Mouse (Mus musculus): Measurements from ENCODE around the gene Ppip5k2. TPM values are rescaled to one million over a fixed set of nuclear protein-coding genes. Genes with fewer than 3 reads are reported as not detected.
A peak's percentile ranks its signal among the peaks of the same experiment; 100 is the strongest.
"Not testable (repeated sequence)": the region's sequence is repeated elsewhere in the genome, so short reads cannot be mapped to it uniquely, and the experiment has no call there.

Gene Ppip5k2
- polyA plus RNA-seq, 1 experiment from 2014 or later: 56.9 TPM

GRCm38 (mm10) chr1:97768089-97768488 is 2.1 kb downstream of the Ppip5k2 start:
- Histone ChIP-seq H3K9ac (ENCODE audit: low read depth, low read length) (no peak overlapping the region), H3K9me3 (ENCODE audit: control insufficient read depth, low read length) (no peaks in the 10 kb centered on the region), H3K4me1 (replicated peaks; ENCODE audit: control insufficient read depth, insufficient read depth, low read length) (no peaks in the 10 kb centered on the region), H3K4me2 (replicated peaks; ENCODE audit: low read depth, low read length) (peak overlapping the region; percentile 70; the same call in 1 of the 2 replicates), H3K27me3 (ENCODE audit: control insufficient read depth, insufficient read depth, low read length) (no peaks in the 10 kb centered on the region), H3K36me3 (ENCODE audit: control insufficient read depth, insufficient read depth, low read length) (no peaks in the 10 kb centered on the region), H3K27ac (ENCODE audit: low read depth, low read length) (no peak overlapping the region), H3K4me3 (ENCODE audit: low read depth, low read length) (peak overlapping the region; percentile 13; the same call in 1 of the 2 replicates)
- no peak for DNase-seq (ENCODE audit: low spot score)
- no peak for ATAC-seq (ENCODE audit: low FRiP score)
- 84% methylated on average over 2 of the region's 2 CpGs for WGBS

- H3K9ac ChIP-seq (ENCODE audit: low read depth, low read length); H3K27ac ChIP-seq (ENCODE audit: low read depth, low read length); ATAC-seq (ENCODE audit: low FRiP score); H3K36me3 ChIP-seq (ENCODE audit: control insufficient read depth, insufficient read depth, low read length); DNase-seq (ENCODE audit: low spot score); H3K9me3 ChIP-seq (ENCODE audit: control insufficient read depth, low read length); H3K4me3 ChIP-seq (ENCODE audit: low read depth, low read length); H3K4me1 ChIP-seq (replicated peaks; ENCODE audit: control insufficient read depth, insufficient read depth, low read length); H3K27me3 ChIP-seq (ENCODE audit: control insufficient read depth, insufficient read depth, low read length); H3K4me2 ChIP-seq (replicated peaks; ENCODE audit: low read depth, low read length): not testable (repeated sequence)
- 86% methylated on average over 4 of the region's 4 CpGs for WGBS
Measured at GRCm38 (mm10) chr1:97765712-97766111, 4.5 kb downstream of the Ppip5k2 start.

- WGBS: 74% methylated on average over 6 of the region's 6 CpGs
Measured at GRCm38 (mm10) chr1:97761477-97761876, 8.7 kb downstream of the Ppip5k2 start.

GRCm38 (mm10) chr1:97760598-97760997 is 9.6 kb downstream of the Ppip5k2 start:
- ATAC-seq (ENCODE audit: low FRiP score) (no peak), DNase-seq (ENCODE audit: low spot score) (no peak)
- Histone ChIP-seq H3K27me3 (ENCODE audit: control insufficient read depth, insufficient read depth, low read length) (no peaks in the 10 kb centered on the region), H3K4me2 (replicated peaks; ENCODE audit: low read depth, low read length) (no peak overlapping the region), H3K36me3 (ENCODE audit: control insufficient read depth, insufficient read depth, low read length) (no peaks in the 10 kb centered on the region), H3K4me1 (replicated peaks; ENCODE audit: control insufficient read depth, insufficient read depth, low read length) (no peaks in the 10 kb centered on the region), H3K9ac (ENCODE audit: low read depth, low read length) (no peak overlapping the region), H3K27ac (ENCODE audit: low read depth, low read length) (no peak overlapping the region), H3K9me3 (ENCODE audit: control insufficient read depth, low read length) (no peaks in the 10 kb centered on the region), H3K4me3 (ENCODE audit: low read depth, low read length) (no peak overlapping the region)
- 69% methylated on average over 7 of the region's 7 CpGs for WGBS

More at GRCm38 (mm10) chr1:97761477-97761876, 8.7 kb downstream of the Ppip5k2 start:
- DNase-seq (ENCODE audit: low spot score) (no peak), ATAC-seq (ENCODE audit: low FRiP score) (no peak)
- Histone ChIP-seq H3K4me3 (ENCODE audit: low read depth, low read length) (no peak overlapping the region), H3K4me2 (replicated peaks; ENCODE audit: low read depth, low read length) (no peak overlapping the region), H3K4me1 (replicated peaks; ENCODE audit: control insufficient read depth, insufficient read depth, low read length) (no peaks in the 10 kb centered on the region), H3K9ac (ENCODE audit: low read depth, low read length) (no peak overlapping the region), H3K36me3 (ENCODE audit: control insufficient read depth, insufficient read depth, low read length) (no peaks in the 10 kb centered on the region), H3K27ac (ENCODE audit: low read depth, low read length) (no peak overlapping the region), H3K27me3 (ENCODE audit: control insufficient read depth, insufficient read depth, low read length) (no peaks in the 10 kb centered on the region), H3K9me3 (ENCODE audit: control insufficient read depth, low read length) (no peaks in the 10 kb centered on the region)

- H3K9ac ChIP-seq (ENCODE audit: low read depth, low read length): no peak overlapping the region
- no peaks in the 10 kb centered on the region for H3K27me3 ChIP-seq (ENCODE audit: control insufficient read depth, insufficient read depth, low read length)
- H3K27ac ChIP-seq (ENCODE audit: low read depth, low read length): no peak overlapping the region
- H3K4me2 ChIP-seq (replicated peaks; ENCODE audit: low read depth, low read length): no peak overlapping the region
- H3K36me3 ChIP-seq (ENCODE audit: control insufficient read depth, insufficient read depth, low read length): no peaks in the 10 kb centered on the region
- DNase-seq (ENCODE audit: low spot score) (no peak), ATAC-seq (ENCODE audit: low FRiP score) (no peak)
- no peak overlapping the region for H3K4me3 ChIP-seq (ENCODE audit: low read depth, low read length)
- no peaks in the 10 kb centered on the region for H3K4me1 ChIP-seq (replicated peaks; ENCODE audit: control insufficient read depth, insufficient read depth, low read length)
- H3K9me3 ChIP-seq (ENCODE audit: control insufficient read depth, low read length): no peaks in the 10 kb centered on the region
Measured at GRCm38 (mm10) chr1:97759841-97760240, 10.4 kb downstream of the Ppip5k2 start.

- H3K27ac ChIP-seq (ENCODE audit: low read depth, low read length): no peak overlapping the region
- no peak overlapping the region for H3K9ac ChIP-seq (ENCODE audit: low read depth, low read length)
- ATAC-seq (ENCODE audit: low FRiP score) (no peak), DNase-seq (ENCODE audit: low spot score) (no peak)
- no peak overlapping the region for H3K4me2 ChIP-seq (replicated peaks; ENCODE audit: low read depth, low read length)
- WGBS: 77% methylated on average over 4 of the region's 4 CpGs
- no peaks in the 10 kb centered on the region for H3K27me3 ChIP-seq (ENCODE audit: control insufficient read depth, insufficient read depth, low read length)
- 0 out of 2 replicates have a peak, but pooled peaks cover 3% of the 10 kb centered on the region for H3K36me3 ChIP-seq (ENCODE audit: control insufficient read depth, insufficient read depth, low read length)
- no peaks in the 10 kb centered on the region for H3K4me1 ChIP-seq (replicated peaks; ENCODE audit: control insufficient read depth, insufficient read depth, low read length)
- H3K9me3 ChIP-seq (ENCODE audit: control insufficient read depth, low read length): no peaks in the 10 kb centered on the region
- no peak overlapping the region for H3K4me3 ChIP-seq (ENCODE audit: low read depth, low read length)
Measured at GRCm38 (mm10) chr1:97754392-97754791, 15.8 kb downstream of the Ppip5k2 start.

- Histone ChIP-seq H3K4me1 (replicated peaks; ENCODE audit: control insufficient read depth, insufficient read depth, low read length) (no peaks in the 10 kb centered on the region), H3K27me3 (ENCODE audit: control insufficient read depth, insufficient read depth, low read length) (no peaks in the 10 kb centered on the region), H3K9me3 (ENCODE audit: control insufficient read depth, low read length) (no peaks in the 10 kb centered on the region), H3K36me3 (ENCODE audit: control insufficient read depth, insufficient read depth, low read length) (0 out of 2 replicates have a peak, but pooled peaks cover 3% of the 10 kb centered on the region), H3K4me3 (ENCODE audit: low read depth, low read length) (no peak overlapping the region), H3K9ac (ENCODE audit: low read depth, low read length) (no peak overlapping the region), H3K27ac (ENCODE audit: low read depth, low read length) (no peak overlapping the region), H3K4me2 (replicated peaks; ENCODE audit: low read depth, low read length) (no peak overlapping the region)
- ATAC-seq (ENCODE audit: low FRiP score) (no peak), DNase-seq (ENCODE audit: low spot score) (no peak)
Measured at GRCm38 (mm10) chr1:97753216-97753615, 17.0 kb downstream of the Ppip5k2 start.

GRCm38 (mm10) chr1:97748163-97748562 is 22.0 kb downstream of the Ppip5k2 start:
- H3K9ac ChIP-seq (ENCODE audit: low read depth, low read length): no peak overlapping the region
- H3K4me1 ChIP-seq (replicated peaks; ENCODE audit: control insufficient read depth, insufficient read depth, low read length): no peaks in the 10 kb centered on the region
- 91% methylated on average over 3 of the region's 3 CpGs for WGBS
- H3K4me2 ChIP-seq (replicated peaks; ENCODE audit: low read depth, low read length): no peak overlapping the region
- no peaks in the 10 kb centered on the region for H3K9me3 ChIP-seq (ENCODE audit: control insufficient read depth, low read length)
- H3K36me3 ChIP-seq (ENCODE audit: control insufficient read depth, insufficient read depth, low read length): 0 out of 2 replicates have a peak, but pooled peaks cover 3% of the 10 kb centered on the region
- no peak for ATAC-seq (ENCODE audit: low FRiP score)
- H3K27ac ChIP-seq (ENCODE audit: low read depth, low read length): no peak overlapping the region
- H3K27me3 ChIP-seq (ENCODE audit: control insufficient read depth, insufficient read depth, low read length): no peaks in the 10 kb centered on the region
- DNase-seq (ENCODE audit: low spot score): no peak
- H3K4me3 ChIP-seq (ENCODE audit: low read depth, low read length): no peak overlapping the region

GRCm38 (mm10) chr1:97746261-97746660 is 23.9 kb downstream of the Ppip5k2 start:
- WGBS: 95% methylated on average over 7 of the region's 7 CpGs
- ATAC-seq (ENCODE audit: low FRiP score): no peak
- Histone ChIP-seq H3K36me3 (ENCODE audit: control insufficient read depth, insufficient read depth, low read length) (no peaks in the 10 kb centered on the region), H3K9me3 (ENCODE audit: control insufficient read depth, low read length) (no peaks in the 10 kb centered on the region), H3K4me1 (replicated peaks; ENCODE audit: control insufficient read depth, insufficient read depth, low read length) (no peaks in the 10 kb centered on the region), H3K27ac (ENCODE audit: low read depth, low read length) (no peak overlapping the region), H3K9ac (ENCODE audit: low read depth, low read length) (no peak overlapping the region), H3K4me3 (ENCODE audit: low read depth, low read length) (no peak overlapping the region), H3K27me3 (ENCODE audit: control insufficient read depth, insufficient read depth, low read length) (no peaks in the 10 kb centered on the region), H3K4me2 (replicated peaks; ENCODE audit: low read depth, low read length) (no peak overlapping the region)
- DNase-seq (ENCODE audit: low spot score): no peak
